In genomic region chr1:35774566-35774965, GRCm38 (mm10) we compare ENCODE assay signal across 27 mouse cellular contexts.
"Had no signal": no experiment of that assay in that cellular context is flagged by ENCODE, and none has a peak within 500 bp of the region (broad histone marks: within the 10 kb centered on the region; RNA-seq: fewer than 3 reads in every experiment).

No protein-coding gene starts in this region.

- H3K4me1 ChIP-seq: embryonic facial prominence, embryonic 10.5 days; embryonic facial prominence, embryonic 12.5 days; embryonic facial prominence, embryonic 13.5 days; embryonic facial prominence, embryonic 15.5 days; forebrain, embryonic 10.5 days; forebrain, embryonic 12.5 days; forebrain, embryonic 13.5 days; forebrain, embryonic 15.5 days had no signal

- H3K9ac ChIP-seq: embryonic facial prominence, embryonic 12.5 days; embryonic facial prominence, embryonic 13.5 days; embryonic facial prominence, embryonic 15.5 days; forebrain, embryonic 12.5 days; forebrain, embryonic 13.5 days; forebrain, embryonic 15.5 days; forebrain, postnatal 0 days had no signal

- H3K27ac ChIP-seq: embryonic facial prominence, embryonic 10.5 days; embryonic facial prominence, embryonic 12.5 days; embryonic facial prominence, embryonic 13.5 days; embryonic facial prominence, embryonic 15.5 days; forebrain, embryonic 10.5 days; forebrain, embryonic 12.5 days; forebrain, embryonic 13.5 days; forebrain, embryonic 15.5 days; gastrocnemius, adult 2 months; heart, adult 2 months had no signal

- H3K4me3 ChIP-seq: embryonic facial prominence, embryonic 10.5 days; embryonic facial prominence, embryonic 12.5 days; embryonic facial prominence, embryonic 13.5 days; embryonic facial prominence, embryonic 15.5 days; erythroblast, embryonic 14.5 days; forebrain, embryonic 10.5 days; forebrain, embryonic 12.5 days; forebrain, embryonic 13.5 days; forebrain, embryonic 15.5 days; gastrocnemius, adult 2 months; heart, adult 2 months had no signal

- H3K9me3 ChIP-seq: embryonic facial prominence, embryonic 10.5 days; embryonic facial prominence, embryonic 12.5 days; embryonic facial prominence, embryonic 13.5 days; embryonic facial prominence, embryonic 15.5 days; forebrain, embryonic 10.5 days; forebrain, embryonic 12.5 days; forebrain, embryonic 13.5 days; forebrain, embryonic 15.5 days had no signal

- H3K4me2 ChIP-seq: embryonic facial prominence, embryonic 12.5 days; embryonic facial prominence, embryonic 13.5 days; embryonic facial prominence, embryonic 15.5 days; forebrain, embryonic 12.5 days; forebrain, embryonic 13.5 days; forebrain, embryonic 15.5 days had no signal

- DNase-seq: cerebellum, adult 9-10 months; cerebellum, adult 9-11 months; cerebellum, postnatal 10 days; cerebellum, postnatal 14 days; cerebellum, postnatal 25 days; cerebellum, postnatal 36 days; embryo, embryonic 11 days; forebrain, postnatal 0 days; gastrocnemius, adult 2 months; gastrocnemius, postnatal 10 days; gastrocnemius, postnatal 14 days; gastrocnemius, postnatal 25 days; gastrocnemius, postnatal 36 days; heart, adult 11 months; heart, adult 18-20 months; heart, adult 2 months had no signal

- ATAC-seq: forebrain, embryonic 13.5 days; forebrain, embryonic 14.5 days; forebrain, embryonic 15.5 days; forebrain, embryonic 16.5 days; forebrain, postnatal 0 days had no signal

- H3K27me3 ChIP-seq: embryonic facial prominence, embryonic 12.5 days; embryonic facial prominence, embryonic 13.5 days; embryonic facial prominence, embryonic 15.5 days; forebrain, embryonic 12.5 days; forebrain, embryonic 13.5 days; forebrain, embryonic 15.5 days had no signal

- H3K36me3 ChIP-seq: embryonic facial prominence, embryonic 10.5 days; embryonic facial prominence, embryonic 12.5 days; embryonic facial prominence, embryonic 13.5 days; embryonic facial prominence, embryonic 15.5 days; forebrain, embryonic 10.5 days; forebrain, embryonic 12.5 days; forebrain, embryonic 15.5 days had no signal
